Mouse (Mus musculus) testis, postnatal 14 days (tissue): ENCODE data around the gene Styk1.
"Not testable (repeated sequence)": the region's sequence is repeated elsewhere in the genome, so short reads cannot be mapped to it uniquely, and the experiment has no call there.

ENCODE experiments used
- DNase-seq: peaks from one replicate; pipeline ENCODE4 v3.0.0; 2021; ENCODE audit warnings: low spot score

The Styk1 gene

DNA sequence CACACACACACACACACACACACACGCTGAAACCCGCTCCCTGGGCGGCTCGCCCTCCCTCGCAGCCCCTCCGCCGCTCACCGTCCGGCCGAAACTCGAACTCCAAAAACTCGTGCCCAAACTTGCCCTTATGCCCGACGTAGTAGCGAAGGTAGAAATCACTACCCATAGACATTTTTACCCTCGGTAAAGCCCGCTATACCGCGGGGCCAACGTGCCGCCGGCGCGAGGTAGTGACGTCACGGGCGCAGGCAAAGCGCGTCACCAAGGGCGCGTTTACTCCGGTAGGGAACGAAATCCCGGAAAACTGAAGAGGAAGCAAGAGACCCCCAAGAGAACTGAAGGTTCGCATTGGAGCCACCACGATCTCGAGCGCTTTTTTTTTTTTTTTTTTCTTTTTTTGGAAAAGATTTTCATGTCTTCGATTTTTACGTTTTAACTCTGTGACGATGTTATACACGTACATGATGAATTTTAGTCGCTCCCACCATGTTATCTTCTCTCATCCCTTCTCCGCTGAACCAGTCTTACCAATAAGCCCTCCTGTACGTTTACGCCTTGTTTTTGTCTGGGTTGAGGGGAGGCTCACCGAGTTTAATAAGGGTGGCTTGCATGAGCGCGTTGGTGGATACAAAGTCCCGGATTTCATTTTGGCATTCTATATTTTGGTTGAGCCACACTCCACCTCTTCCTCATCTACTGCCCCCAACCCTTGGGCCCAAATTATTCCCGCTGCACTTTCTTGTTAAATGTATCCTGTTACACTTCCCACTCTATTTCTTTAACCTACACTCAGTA is 60.2 kb downstream of the Styk1 start, which contains the start of gene Magohb:
Gene Magohb, minus strand, starts transcription at position 254 of the 798 bp plus-strand sequence.
- DNase-seq = peak; percentile 87

DNA sequence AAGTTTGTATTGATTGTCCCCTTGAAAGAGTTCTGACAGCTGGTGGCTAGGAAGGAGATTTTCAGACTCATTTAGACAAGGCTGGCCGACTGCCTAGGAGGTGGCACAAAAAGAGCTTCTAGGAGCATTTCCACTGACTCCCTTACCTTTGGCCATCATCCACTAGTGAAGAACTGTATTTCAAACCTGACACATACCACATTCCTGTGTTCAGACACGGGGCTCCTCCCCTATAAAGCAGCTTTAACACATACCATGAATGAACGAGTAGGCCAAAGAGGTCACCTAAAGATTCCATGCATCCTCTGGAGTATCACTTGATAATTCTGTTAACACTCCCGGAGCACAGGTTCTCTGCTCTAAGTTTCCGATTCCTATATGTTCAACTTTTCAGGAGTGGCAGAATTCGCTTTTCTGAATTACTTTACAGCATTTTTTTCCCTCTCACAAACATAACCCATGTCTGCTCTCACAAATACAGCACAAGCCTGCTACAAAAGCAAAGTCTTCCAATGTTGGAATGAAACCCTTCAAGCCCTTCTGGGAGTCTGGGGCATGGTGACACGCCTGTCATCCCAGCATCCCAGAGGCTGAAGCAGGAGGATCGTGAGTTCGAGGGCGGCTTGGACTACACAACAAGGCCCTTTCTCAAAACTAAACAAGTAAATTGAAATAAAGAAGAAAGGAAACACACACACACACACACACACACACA is 61.0 kb downstream of the Styk1 start:
- DNase-seq = no peak

DNA sequence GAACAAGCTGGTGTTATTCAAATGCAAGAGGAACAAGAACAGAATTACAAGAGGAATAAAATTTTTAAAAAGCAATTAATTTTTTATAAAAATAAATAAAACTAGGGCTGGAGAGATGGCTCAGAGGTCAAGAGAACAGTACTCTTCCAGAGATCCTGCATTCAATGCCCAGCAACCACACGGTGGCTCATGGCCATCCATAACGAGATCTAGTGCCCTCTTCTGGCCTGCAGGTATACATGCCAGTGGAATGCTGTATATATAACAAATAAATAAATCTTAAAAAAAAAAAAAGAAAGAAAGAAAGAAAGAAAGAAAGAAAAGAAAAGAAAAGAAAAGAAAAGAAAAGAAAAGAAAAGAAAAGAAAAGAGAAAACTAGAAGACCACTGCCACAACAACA is 63.0 kb downstream of the Styk1 start:
- no peak for DNase-seq

DNA sequence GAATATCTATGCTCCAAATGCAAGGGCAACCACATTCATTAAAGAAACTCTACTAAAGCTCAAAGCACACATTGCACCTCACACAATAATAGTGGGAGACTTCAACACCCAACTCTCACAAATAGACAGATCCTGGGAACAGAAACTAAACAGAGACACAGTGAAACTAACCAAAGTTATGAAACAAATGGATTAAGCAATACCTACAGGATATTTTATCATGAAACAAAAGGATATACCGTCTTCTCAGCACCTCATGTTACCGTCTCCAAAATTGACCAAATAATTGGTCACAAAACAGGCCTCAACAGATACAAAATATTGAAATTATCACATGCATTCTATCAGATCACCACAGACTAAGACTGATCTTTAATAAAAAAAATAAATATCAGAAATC is 75.2 kb downstream of the Styk1 start:
- DNase-seq = not testable (repeated sequence)

DNA sequence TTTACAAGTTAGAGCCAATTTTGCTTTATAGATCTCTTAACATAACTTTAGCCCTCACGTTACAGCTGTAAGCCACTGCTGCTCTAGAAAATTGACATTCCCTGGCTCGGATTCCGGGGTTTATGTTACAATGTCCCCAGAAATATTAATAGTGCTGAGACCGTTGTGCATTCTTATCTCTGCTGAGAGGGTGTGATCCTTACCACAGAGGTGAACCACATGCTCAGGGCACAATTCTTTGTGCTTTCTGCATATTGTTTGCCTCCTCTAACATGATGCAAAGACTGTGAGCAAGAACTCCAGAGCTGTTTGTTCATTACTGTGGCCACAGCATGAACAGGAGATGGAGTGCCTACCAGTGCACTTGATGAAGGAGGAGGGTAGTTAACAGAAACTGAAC is 76.7 kb downstream of the Styk1 start:
- DNase-seq = no peak

DNA sequence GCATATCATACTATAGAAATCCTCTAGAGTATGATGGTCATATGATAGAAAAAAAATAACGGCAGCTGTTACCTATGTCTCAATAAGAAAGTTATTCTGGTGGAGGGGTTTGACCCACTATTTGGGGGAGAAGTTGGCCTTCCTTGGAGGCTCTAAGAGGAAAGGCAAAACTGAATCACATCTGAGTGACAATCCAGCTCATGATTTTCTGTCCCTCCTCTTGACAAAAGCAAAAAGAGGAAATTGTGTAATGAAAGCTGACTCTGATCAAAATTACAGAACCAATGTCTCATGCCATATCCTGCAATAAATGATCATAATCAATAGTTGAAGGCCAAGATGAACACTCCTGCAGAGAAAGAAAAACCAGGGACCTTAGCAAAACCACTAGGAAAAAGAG is 81.1 kb downstream of the Styk1 start:
- no peak for DNase-seq

DNA sequence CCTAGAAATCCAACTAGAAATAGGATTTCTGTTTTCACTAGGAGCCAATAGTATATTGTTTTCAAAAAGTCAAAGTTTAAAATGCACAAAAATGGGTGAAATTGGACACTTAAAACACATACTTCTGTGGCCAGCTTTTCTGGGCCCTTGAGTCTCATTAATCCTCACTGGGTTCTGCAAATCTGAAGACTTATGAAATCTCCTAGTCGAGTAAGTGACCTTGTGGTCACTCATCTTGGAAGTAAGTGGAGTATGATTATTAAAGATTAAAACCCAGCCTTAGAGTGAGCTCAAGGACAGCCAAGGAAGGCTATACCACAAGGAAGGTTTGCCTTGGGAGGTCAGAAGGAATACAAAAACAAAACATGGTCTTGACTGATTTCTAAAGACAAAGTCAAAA is 83.1 kb downstream of the Styk1 start:
- DNase-seq = no peak

DNA sequence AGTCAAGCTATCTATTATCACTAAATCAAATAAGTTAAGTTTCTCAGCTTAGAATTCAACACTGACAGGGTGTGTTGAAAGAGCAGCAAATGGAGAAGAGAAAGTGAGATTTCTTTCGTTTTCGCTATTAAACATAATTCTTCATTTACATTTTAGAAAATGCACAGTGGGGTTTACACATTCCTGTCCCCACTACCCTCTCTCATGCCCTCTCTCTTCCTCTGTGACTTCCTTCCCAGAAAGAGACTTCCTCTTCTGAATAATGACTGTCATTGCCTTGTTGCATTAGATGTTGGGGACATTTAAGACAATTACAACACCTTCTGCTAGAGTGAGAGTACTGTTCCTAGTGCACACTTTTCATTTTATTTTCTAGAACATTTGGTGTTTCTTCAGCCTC is 83.8 kb downstream of the Styk1 start:
- no peak for DNase-seq

DNA sequence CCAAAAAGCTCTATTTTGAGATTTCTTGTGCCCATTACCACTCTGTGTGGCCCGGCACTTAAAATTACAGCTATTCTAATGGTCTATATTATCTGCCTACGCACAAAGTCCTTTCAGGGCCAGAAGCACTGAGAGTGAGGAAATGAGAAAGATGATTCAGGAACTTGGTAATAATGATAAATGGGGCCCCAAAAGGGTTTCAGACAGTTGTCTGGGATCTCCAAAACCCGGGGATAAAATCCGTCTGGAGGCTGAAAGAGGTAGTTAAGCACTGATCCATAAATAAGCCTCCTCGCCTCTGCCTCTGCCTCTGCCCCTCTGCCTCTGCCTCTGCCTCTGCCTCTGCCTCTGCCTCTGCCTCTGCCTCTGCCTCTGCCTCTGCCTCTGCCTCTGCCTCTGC is 89.2 kb downstream of the Styk1 start:
- DNase-seq = no peak

DNA sequence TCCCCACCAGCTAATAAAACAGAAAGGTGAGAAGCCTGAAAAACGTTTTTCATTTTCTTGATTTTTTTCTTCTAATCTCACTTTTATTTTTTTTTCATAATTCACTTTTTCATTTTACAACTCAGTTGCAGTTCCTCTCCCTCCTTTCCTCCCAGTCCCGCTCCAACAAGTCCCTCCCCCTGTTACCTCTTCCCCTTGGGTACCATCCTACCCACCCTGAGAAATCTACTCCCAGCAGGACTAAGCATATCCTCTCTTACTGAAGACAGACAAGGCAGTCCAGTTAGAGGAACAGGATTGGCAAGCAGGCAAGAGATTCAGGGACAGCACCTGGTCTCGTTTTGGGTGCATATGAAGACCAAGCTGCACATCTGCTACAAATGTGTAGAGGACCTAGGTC is 90.6 kb downstream of the Styk1 start:
- no peak for DNase-seq

DNA sequence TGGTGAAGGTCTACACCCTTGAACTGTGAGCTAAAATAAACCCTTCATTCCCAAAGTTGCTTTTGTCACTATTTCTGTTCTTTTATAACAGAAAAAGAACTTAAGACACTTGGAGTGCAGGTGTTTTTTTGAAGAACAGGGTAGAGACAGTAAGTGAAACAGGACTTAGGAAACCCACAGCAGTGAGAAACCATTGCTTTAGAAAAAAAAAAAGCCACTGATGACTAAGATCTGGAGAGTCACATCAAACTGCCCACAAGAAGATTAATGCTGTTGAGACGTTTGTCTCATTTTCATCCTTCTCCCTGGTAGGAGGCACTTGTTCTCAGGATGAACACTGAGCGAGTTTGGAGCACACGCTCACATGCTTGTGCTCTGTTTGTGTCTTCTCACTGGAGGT is 91.4 kb downstream of the Styk1 start:
- DNase-seq = no peak
